Mouse (Mus musculus): ENCODE data around the gene Cttnbp2. TPM values are rescaled to one million over a fixed set of nuclear protein-coding genes. Genes with fewer than 3 reads are reported as not detected.

The Cttnbp2 gene
- under 1 TPM in 1 of 2 experiments, not detected in 1; 0.02 TPM for polyA plus RNA-seq (2012; fragmentation: generic; extraction: Trizol)

GRCm38 (mm10) chr6:18514480-18515352, at the start of gene Cttnbp2:
Gene Cttnbp2 (minus strand): TSS chr6:18514843.

